Mouse (Mus musculus): ENCODE data around the gene Myh7.

DNA sequence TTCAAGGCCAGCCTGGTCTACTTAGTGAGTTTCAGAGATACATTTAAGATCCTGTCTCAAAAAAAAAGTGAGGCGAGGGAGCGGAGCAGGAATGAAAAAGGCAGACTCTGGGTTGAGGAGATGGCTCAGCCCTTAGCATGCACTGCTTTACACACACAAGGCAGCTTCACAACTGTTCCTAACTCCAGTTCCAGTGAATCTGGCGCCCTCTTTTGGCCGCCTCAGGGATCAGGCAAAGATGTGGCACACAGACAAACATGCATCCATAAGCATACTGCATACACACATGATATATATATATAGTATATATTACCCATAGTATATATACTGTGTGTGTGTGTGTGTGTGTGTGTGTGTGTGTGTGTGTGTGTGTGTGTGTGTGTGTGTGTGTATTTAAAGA, 16.7 kb upstream of the Myh7 start:
- TF ChIP-seq POLR2A (IDR thresholded peaks at IDR 0.05; ENCODE audit: borderline replicate concordance, extremely low read depth, low read depth, low read length) (no peak), CTCF (IDR thresholded peaks at IDR 0.05; ENCODE audit: insufficient read depth, low read length) (no peak)
